Mouse (Mus musculus) kidney, postnatal 4 days (tissue): ENCODE measurements around the gene Ush1g.

Experiments used
- DNase-seq, 2 experiments: peaks; one replicate each; pipeline ENCODE4 v3.0.0; 2021; ENCODE audit warnings: mixed read lengths in 2 of 2

The Ush1g gene

GRCm38 (mm10) chr11:115287386-115287785, 34.5 kb downstream of the Ush1g start:
- no peak for DNase-seq

- no peak for DNase-seq
These were observed 35.4 kb downstream of the Ush1g start for GRCm38 (mm10) chr11:115286201-115286993.

- DNase-seq, result no peak
These were observed 36.6 kb downstream of the Ush1g start for GRCm38 (mm10) chr11:115285282-115285681.

GRCm38 (mm10) chr11:115283891-115284620, 37.8 kb downstream of the Ush1g start:
- no peak for DNase-seq

- no peak for DNase-seq
These were observed 38.4 kb downstream of the Ush1g start for GRCm38 (mm10) chr11:115283486-115283765.

- DNase-seq, result no peak
These were observed 38.9 kb downstream of the Ush1g start for GRCm38 (mm10) chr11:115282723-115283485.

- DNase-seq, result no peak
These were observed 39.5 kb downstream of the Ush1g start for GRCm38 (mm10) chr11:115282295-115282694.

GRCm38 (mm10) chr11:115279726-115280125, 42.1 kb downstream of the Ush1g start:
- DNase-seq, result no peak

- DNase-seq, result no peak
These were observed 43.7 kb downstream of the Ush1g start for GRCm38 (mm10) chr11:115278176-115278575.

GRCm38 (mm10) chr11:115277604-115277975, 44.3 kb downstream of the Ush1g start:
- DNase-seq, result no peak

GRCm38 (mm10) chr11:115276780-115277603, 44.8 kb downstream of the Ush1g start, which contains the start of gene Fdxr:
Gene Fdxr, minus strand, starts transcription at chr11:115277050.
- DNase-seq, result peak; percentile 99

- no peak for DNase-seq
These were observed 45.9 kb downstream of the Ush1g start for GRCm38 (mm10) chr11:115275954-115276353.

GRCm38 (mm10) chr11:115275509-115275908, 46.3 kb downstream of the Ush1g start:
- DNase-seq, result no peak

GRCm38 (mm10) chr11:115274771-115275170, 47.1 kb downstream of the Ush1g start:
- DNase-seq, result no peak

- no peak for DNase-seq
These were observed 47.7 kb downstream of the Ush1g start for GRCm38 (mm10) chr11:115274178-115274577.

GRCm38 (mm10) chr11:115273735-115274134, 48.1 kb downstream of the Ush1g start:
- no peak for DNase-seq

- no peak for DNase-seq
These were observed 48.8 kb downstream of the Ush1g start for GRCm38 (mm10) chr11:115272894-115273498.

- no peak for DNase-seq
These were observed 50.4 kb downstream of the Ush1g start for GRCm38 (mm10) chr11:115271481-115271880.

GRCm38 (mm10) chr11:115271052-115271451, 50.8 kb downstream of the Ush1g start:
- DNase-seq, result no peak

GRCm38 (mm10) chr11:115270148-115270861, 51.5 kb downstream of the Ush1g start:
- peak; percentile 87 to 89 for DNase-seq

GRCm38 (mm10) chr11:115269330-115270066, 52.3 kb downstream of the Ush1g start:
- DNase-seq, result no peak
